Mouse (Mus musculus): Measurements from ENCODE around the gene Slc16a5.

Slc16a5 gene

DNA sequence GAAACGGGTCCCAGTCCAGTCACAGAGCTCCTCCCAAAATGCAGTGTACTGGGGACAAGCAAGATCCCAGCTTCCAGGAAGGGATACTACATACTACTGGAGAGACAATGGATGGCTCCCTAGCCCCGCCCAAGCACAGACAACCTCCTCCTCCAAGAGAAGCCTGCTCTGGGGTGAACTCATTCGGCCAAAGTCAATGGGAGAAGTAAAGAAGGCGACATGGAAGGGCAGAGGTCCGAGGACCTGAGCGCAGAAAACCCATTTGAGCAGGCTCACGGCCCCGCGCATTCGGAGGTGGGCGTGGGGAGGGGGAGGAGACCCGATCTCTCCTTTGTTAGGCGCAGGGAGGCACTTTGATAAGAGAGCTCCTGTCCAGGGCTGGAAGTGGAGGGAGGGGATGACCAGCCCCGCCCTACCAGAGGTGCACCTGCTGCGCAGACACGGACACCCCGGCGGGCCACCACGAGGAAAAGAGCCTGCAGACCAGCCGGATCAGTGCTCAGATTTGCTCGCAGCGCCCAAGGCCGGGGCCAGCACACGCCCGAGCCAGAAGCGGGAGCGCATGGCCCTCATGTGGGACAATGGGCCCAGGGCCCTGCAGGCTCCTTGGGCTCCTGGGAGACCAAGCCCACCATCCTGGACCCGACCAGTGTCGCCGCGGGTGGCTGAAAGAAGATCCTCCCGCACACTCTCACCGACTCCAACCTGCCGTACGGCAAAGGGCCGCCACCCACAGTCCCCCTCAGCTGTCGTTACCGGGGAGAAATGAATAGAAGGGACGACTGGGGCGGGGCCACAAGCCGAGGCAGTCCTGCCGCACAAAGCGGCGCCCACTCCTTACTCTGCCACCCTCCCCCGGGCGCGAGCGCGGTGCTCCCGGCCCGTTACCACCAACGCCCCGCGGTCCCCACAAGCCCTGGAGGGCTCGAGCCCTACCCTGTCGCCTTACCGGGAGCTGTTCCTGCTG lies 51.3 kb downstream of the Slc16a5 start:
- intact Hi-C loops (cut with DNase I): no loop called here

DNA sequence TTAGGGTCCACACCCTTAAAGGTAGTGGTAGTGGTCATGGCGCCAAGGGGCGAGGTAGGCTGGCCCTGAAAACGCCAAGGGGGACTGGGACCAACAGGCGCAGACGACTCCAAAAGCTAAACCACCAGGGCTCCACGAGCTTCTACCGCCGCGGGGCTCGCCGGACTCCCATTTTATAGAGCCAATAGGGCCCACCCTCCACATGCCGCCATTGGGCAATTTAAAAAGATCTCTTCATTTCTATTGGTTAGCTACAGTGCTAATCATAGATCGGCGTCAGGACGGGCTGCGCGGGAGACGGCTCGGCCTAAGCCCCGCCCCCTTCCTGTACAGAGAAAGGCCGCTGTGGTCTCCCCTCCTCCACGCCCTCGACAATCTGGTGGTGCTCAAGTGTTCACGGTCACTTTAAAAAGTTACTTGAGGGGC lies 52.0 kb downstream of the Slc16a5 start, which contains the start of gene Jpt1:
Gene Jpt1 (minus strand): TSS at position 150 of the 426 bp plus-strand sequence.
- intact Hi-C loops (cut with DNase I): no loop called here

DNA sequence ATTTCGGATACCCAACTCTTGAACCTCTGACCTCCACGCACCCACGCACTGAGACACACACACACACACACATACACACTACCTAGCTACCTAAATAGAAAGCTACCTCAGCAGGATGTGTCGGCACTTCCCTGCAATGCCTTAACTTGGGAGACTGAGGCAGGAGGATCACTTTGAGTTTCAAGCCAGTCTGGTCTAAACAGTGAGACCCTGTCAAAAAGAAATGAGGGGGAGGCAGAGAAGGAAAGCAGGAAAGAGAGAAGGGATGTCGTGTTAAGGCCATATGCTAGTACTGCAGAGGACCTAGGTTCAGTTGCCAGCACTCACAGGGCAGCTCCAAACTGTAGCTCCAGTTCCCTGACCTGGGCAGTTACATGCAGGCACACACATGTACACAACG lies 52.7 kb downstream of the Slc16a5 start:
- intact Hi-C loops (cut with DNase I): no loop called here

DNA sequence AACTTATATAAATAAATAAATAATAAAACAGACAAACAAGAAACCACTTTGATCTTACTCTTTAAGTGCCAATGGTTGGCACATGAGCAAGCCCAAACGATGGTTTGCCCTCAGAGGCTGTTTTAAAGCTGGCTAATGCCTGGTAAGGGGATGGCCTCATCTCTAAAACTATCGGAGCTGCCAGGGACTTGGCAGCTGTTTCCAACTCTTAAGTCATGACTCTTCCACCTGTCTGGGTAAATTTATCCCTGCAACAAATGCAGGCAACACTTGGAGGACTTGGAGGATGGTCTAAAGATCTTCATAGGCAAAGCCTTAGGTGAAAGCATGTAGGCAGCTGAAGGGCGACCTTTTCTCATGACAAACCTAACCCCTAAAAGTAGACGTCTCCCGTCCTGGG lies 54.7 kb downstream of the Slc16a5 start:
- intact Hi-C loops (cut with DNase I): no loop called here

DNA sequence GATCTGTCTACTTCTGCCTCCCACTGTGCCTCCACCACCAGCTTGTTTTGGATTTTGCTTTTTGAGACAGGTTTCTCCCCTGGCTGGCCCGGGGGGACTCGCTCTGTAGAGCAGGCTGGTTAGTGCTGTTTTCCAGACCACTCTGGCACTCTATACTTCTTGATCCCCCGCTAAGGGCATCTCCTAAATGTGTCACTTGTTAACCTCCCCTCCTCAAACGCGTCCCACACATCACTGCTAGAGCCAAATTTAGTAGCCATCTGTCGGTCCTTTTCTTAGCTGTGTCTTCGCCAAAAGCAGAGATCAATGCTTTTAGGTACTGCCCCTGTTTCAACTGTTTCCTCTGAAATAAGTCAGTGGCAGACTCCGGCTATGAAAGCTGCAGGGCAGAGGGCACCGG lies 56.4 kb downstream of the Slc16a5 start:
- intact Hi-C loops (cut with DNase I): no loop called here

DNA sequence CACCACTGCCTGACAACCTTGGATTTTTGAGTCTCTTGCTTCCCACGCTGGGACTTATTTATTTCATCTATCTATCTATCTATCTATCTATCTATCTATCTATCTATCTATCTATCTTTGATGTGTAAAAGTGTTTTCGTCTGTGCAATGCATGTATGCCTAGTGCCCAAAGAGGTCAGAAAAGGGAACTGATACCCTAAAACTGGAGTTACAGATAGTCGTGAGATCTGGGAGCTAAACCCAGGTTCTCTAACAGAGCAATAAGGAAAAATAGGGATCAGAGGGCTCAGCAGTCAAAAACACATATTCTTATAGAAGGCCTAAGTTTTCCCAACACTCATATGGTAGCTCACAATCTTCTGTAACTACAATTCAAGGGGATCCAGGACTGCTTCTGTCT lies 57.3 kb downstream of the Slc16a5 start:
- intact Hi-C loops (cut with DNase I): no loop called here

DNA sequence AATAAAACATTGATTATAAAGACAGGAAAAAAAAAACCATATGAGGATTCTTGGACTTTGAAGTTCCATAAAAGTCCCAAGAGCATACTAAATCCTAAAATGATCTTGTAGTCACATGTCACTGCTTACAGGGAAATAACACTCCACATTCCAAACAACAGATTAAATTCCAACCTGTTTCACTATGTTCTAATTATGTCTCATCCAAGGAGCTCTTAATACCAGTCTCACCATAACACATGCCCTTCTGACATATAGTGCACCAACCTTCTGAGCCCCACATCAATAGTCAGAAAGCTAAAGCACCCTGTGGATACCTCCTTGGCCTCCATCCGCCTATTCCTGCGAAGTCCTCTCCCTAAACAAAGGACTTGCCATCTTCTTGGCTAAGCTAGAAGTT lies 57.9 kb downstream of the Slc16a5 start:
- intact Hi-C loops (cut with DNase I): no loop called here

- intact Hi-C loops (cut with DNase I): no loop called here
Observed at GRCm38 (mm10) chr11:115521080-115521479, 58.8 kb downstream of the Slc16a5 start.

DNA sequence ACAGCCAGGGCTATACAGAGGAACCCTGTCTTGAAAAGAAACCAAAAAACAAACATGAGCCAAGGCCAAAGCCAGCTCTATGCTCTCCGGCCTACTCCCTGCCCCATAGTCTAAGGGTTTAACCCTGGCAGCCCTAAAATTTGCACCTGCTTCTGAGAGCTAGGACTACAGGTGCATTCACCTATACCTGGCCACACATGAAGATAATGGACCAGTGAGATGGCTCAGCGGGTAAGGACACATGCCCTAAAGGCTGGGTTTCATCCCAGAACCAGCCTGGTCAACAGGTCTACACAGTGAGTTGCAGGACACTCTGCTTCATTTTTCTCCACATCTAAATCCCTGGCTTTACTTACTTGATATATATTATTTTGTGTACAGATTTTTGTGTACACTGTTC lies 60.0 kb downstream of the Slc16a5 start:
- intact Hi-C loops (cut with DNase I): no loop called here

DNA sequence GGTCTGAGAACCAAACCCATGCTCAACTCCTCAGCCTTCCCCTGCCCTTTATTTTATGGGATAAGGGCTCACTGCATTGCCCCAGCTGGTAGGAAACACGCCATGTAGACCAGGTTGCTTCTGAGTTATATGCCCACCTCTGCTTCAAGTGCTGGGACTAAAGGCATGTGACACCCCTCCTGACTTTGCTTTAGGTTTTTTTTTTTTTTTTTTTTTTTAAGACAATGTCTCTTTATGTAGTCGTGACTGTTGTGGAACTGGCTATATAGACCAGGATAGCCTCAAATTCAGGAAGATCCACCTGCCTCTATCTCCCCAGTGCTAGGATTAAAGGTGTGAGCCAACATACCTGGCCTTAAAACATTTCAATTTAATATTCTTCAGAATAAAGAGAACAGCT lies 60.4 kb downstream of the Slc16a5 start:
- intact Hi-C loops (cut with DNase I): no loop called here

Small RNA genes lying within 50 kb of the gene (microRNA-seq; reads per million reads assigned to microRNA genes)
- 0 to 0.11 reads per million in 2 experiments for gene Mir3968
